Mouse (Mus musculus) lung, adult 18-20 months (tissue): Measurements from ENCODE around the gene Sf3b1.
"Not testable (repeated sequence)": the region's sequence is repeated elsewhere in the genome, so short reads cannot be mapped to it uniquely, and the experiment has no call there.

ENCODE experiments used
- DNase-seq, 2 experiments: peaks; one replicate each; pipeline ENCODE4 v3.0.0; 2022; ENCODE audit warnings: mixed read lengths in 2 of 2

The Sf3b1 gene

GRCm38 (mm10) chr1:55027253-55027801 is at the start of gene Sf3b1:
Gene Sf3b1, minus strand, starts transcription at chr1:55027481.
- peak; percentile 97 to 98 for DNase-seq

- no peak for DNase-seq
Measured at GRCm38 (mm10) chr1:55076395-55076743, 49.1 kb upstream of the Sf3b1 start.

- no peak for DNase-seq
Measured at GRCm38 (mm10) chr1:55075652-55076394, 48.5 kb upstream of the Sf3b1 start.

- DNase-seq = no peak
Measured at GRCm38 (mm10) chr1:55074757-55075156, 47.5 kb upstream of the Sf3b1 start.

- DNase-seq = not testable (repeated sequence)
Measured at GRCm38 (mm10) chr1:55072328-55072727, 45.0 kb upstream of the Sf3b1 start.

GRCm38 (mm10) chr1:55061772-55062171 is 34.5 kb upstream of the Sf3b1 start:
- DNase-seq = no peak

GRCm38 (mm10) chr1:55061099-55061498 is 33.8 kb upstream of the Sf3b1 start:
- DNase-seq = no peak

GRCm38 (mm10) chr1:55058383-55058782 is 31.1 kb upstream of the Sf3b1 start:
- not testable (repeated sequence) for DNase-seq

- DNase-seq = peak in 1 of 2 experiments; percentile 5
Measured at GRCm38 (mm10) chr1:55055322-55056115, 28.2 kb upstream of the Sf3b1 start.

GRCm38 (mm10) chr1:55053596-55053995 is 26.3 kb upstream of the Sf3b1 start:
- no peak for DNase-seq

- DNase-seq = peak; percentile 87 to 91
Measured at GRCm38 (mm10) chr1:55053005-55053404, 25.7 kb upstream of the Sf3b1 start.

GRCm38 (mm10) chr1:55052355-55052953 is 25.2 kb upstream of the Sf3b1 start, which contains the start of gene Coq10b:
Gene Coq10b, plus strand, starts transcription at chr1:55052770.
- peak; percentile 99 for DNase-seq

- DNase-seq = no peak
Measured at GRCm38 (mm10) chr1:55051671-55052070, 24.4 kb upstream of the Sf3b1 start.

GRCm38 (mm10) chr1:55048841-55049587 is 21.7 kb upstream of the Sf3b1 start:
- DNase-seq = no peak

GRCm38 (mm10) chr1:55043164-55043563 is 15.9 kb upstream of the Sf3b1 start:
- DNase-seq = no peak

- DNase-seq = no peak
Measured at GRCm38 (mm10) chr1:55042246-55042645, 15.0 kb upstream of the Sf3b1 start.

GRCm38 (mm10) chr1:55041691-55042090 is 14.4 kb upstream of the Sf3b1 start:
- no peak for DNase-seq

GRCm38 (mm10) chr1:55039944-55040343 is 12.7 kb upstream of the Sf3b1 start:
- no peak for DNase-seq

- no peak for DNase-seq
Measured at GRCm38 (mm10) chr1:55031026-55031779, 3.9 kb upstream of the Sf3b1 start.

GRCm38 (mm10) chr1:55029446-55029845 is 2.2 kb upstream of the Sf3b1 start:
- DNase-seq = no peak

- DNase-seq = peak; percentile 34 to 46
Measured at GRCm38 (mm10) chr1:55028512-55029249, 1.4 kb upstream of the Sf3b1 start.
